Mouse (Mus musculus): ENCODE data around the gene Rdh9. TPM values are rescaled to one million over a fixed set of nuclear protein-coding genes. Genes with fewer than 3 reads are reported as not detected.

The Rdh9 gene
- under 1 TPM; 0.47 to 0.66 TPM for total RNA-seq (2021)

DNA sequence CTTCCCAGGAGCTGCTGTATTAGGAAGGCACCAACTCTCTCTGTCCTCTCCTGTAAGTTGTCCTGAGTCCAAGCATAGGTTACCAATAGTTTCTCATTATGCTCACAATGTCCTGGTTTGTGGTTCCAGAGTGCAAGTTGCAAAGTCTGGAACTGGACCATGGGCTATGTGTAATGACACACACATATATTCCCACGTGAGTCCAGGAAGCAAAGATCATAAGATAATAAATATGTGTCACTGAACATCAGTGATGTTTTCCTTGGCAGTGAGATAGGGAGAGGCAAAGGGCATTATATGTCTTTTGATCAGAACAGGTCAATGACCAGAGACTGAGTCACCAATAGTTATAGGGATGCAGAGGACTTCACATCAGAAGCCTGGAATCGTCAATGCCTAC lies at the start of gene Rdh9:
Gene Rdh9 (plus strand): TSS at position 376 of the 400 bp plus-strand sequence.
- DNase-seq (ENCODE audit: extremely low spot score in 1 of 2, low spot score in 2 of 2): no peak
- intact Hi-C loops (cut with DNase I): no loop called here

DNA sequence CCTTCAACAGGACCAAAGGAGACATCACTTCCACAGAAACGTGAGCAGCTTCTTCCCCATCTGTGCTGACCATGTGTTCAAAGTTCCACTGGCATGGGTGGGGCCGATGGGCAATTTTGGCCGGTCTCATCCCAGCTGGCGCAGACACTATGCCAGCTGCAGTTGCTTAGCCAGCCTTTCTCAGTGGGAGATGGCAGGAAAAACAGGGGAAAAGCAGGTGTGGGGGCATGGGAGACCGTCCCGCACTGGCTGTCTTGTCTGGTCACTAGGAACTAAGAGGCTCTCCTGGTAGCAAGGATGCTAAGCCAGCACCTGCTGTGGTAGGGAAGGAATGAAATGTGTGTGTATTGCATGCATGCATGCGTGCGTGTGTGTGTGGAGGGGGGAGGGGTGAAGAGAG lies 47.7 kb upstream of the Rdh9 start:
- intact Hi-C loops (cut with DNase I): no loop called here
- DNase-seq (ENCODE audit: extremely low spot score in 1 of 2, low spot score in 2 of 2): no peak

DNA sequence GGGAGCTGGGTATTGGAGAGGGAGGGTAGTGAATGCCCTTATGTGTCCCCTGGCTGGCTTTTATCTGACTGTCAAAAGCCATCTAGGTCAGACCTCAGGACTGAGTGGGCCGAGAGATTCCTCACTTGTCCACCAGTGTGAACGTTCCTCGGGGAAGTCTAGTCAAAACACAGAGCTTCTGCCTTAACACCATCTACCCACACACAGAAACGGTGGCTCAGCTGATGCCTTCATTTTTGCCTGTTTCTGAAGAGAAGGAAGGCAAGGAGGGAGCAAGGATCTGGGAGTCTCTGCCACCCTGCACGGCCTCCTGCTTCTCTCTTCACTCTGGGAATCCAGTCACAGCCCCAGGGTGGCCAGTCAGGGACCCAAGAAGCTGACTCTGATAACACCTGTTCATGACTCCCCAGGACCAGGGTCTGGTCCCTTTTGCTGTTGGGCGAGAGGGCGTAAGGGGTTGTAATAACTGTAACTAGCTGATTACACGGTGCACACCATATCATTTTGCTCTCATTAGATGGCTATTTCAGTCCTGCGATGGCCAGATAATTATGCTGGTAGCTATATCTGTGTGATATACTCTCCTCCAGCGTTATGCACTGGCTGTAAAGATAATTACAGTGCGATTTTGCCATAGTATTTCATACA lies 45.8 kb upstream of the Rdh9 start:
- no peak for DNase-seq (ENCODE audit: extremely low spot score in 1 of 2, low spot score in 2 of 2)
- intact Hi-C loops (cut with DNase I): loop anchor here (5.0 to 10.0 kb wide), 2 partner anchors 33 to 454 kb away; partner anchors contain the start of gene Rbms2

GRCm38 (mm10) chr10:127730933-127731310 lies 45.3 kb upstream of the Rdh9 start:
- intact Hi-C loops (cut with DNase I): loop anchor here (5.0 to 10.0 kb wide), 2 partner anchors 34 to 454 kb away; partner anchors contain the start of gene Rbms2
- no peak for DNase-seq (ENCODE audit: extremely low spot score in 1 of 2, low spot score in 2 of 2)

DNA sequence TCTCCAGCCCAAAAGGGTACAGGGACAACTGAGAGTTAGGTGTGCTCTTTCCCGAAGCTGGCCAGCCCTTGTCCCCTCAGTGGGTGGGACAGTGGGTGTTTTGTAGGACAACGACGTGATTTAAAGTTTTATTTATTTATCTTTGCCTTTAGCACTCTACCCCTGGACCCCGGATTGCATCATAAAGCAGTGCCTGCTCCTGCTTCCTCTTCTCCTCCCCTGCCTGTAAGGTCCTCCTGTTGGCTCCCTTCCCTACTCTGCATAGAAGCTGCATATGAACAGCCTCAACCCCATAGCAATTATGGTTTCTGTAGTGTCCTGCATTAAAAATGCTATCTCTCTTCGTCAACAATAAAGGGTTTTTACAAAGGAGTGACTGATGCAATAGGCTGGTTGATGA lies 44.8 kb upstream of the Rdh9 start:
- no peak for DNase-seq (ENCODE audit: extremely low spot score in 1 of 2, low spot score in 2 of 2)
- intact Hi-C loops (cut with DNase I): loop anchor here (5.0 to 10.0 kb wide), 2 partner anchors 34 to 453 kb away; partner anchors contain the start of gene Rbms2

- intact Hi-C loops (cut with DNase I): loop anchor here (2.0 to 10.0 kb wide), 3 partner anchors 37 to 450 kb away; partner anchors contain the start of gene Rbms2
- DNase-seq (ENCODE audit: extremely low spot score in 1 of 2, low spot score in 2 of 2): no peak
These were observed 41.8 kb upstream of the Rdh9 start for GRCm38 (mm10) chr10:127734434-127734833.

DNA sequence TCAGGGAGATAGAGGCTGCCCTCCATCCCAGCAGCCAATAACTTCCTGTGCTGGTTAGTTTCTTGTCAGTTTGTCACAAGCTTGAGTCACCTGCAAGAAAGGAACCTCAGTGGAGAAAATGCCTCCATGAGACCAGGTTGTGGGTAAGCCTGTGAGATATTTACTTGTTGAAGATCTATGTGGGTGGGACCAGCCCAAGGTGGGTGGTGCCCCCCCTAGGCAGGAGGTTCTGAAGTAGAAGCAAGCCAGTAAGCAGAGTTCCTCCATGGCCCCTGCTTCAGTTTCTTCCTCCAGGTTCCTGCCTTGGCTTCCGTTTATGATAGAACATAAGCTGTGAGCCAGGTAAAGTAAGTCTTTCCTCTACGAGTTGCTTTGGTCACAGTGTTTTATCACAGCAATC lies 39.9 kb upstream of the Rdh9 start:
- DNase-seq (ENCODE audit: extremely low spot score in 1 of 2, low spot score in 2 of 2): no peak
- intact Hi-C loops (cut with DNase I): loop anchor here (5.0 to 10.0 kb wide), 2 partner anchors 271 to 449 kb away; partner anchors contain the start of genes Hsd17b6 and Rbms2

GRCm38 (mm10) chr10:127736916-127737315 lies 39.3 kb upstream of the Rdh9 start:
- no peak for DNase-seq (ENCODE audit: extremely low spot score in 1 of 2, low spot score in 2 of 2)
- intact Hi-C loops (cut with DNase I): loop anchor here (5.0 to 10.0 kb wide), 2 partner anchors 270 to 448 kb away; partner anchors contain the start of genes Hsd17b6 and Rbms2

- intact Hi-C loops (cut with DNase I): loop anchor here (5.0 to 10.0 kb wide), 2 partner anchors 270 to 447 kb away; partner anchors contain the start of genes Hsd17b6 and Rbms2
- no peak for DNase-seq (ENCODE audit: extremely low spot score in 1 of 2, low spot score in 2 of 2)
These were observed 38.6 kb upstream of the Rdh9 start for GRCm38 (mm10) chr10:127737552-127737951.

GRCm38 (mm10) chr10:127738151-127738882 lies 37.9 kb upstream of the Rdh9 start:
- no peak for DNase-seq (ENCODE audit: extremely low spot score in 1 of 2, low spot score in 2 of 2)
- intact Hi-C loops (cut with DNase I): loop anchor here (5.0 to 10.0 kb wide), 2 partner anchors 269 to 446 kb away; partner anchors contain the start of genes Hsd17b6 and Rbms2

GRCm38 (mm10) chr10:127739083-127739660 lies 37.0 kb upstream of the Rdh9 start, which contains the start of gene Zbtb39:
TSS of gene Zbtb39 (plus strand) at chr10:127739538.
- intact Hi-C loops (cut with DNase I): loop anchor here (5.0 to 10.0 kb wide), 2 partner anchors 268 to 446 kb away; partner anchors contain the start of genes Hsd17b6 and Rbms2
- peak; percentile 36 to 91 for DNase-seq (ENCODE audit: extremely low spot score in 1 of 2, low spot score in 2 of 2)

DNA sequence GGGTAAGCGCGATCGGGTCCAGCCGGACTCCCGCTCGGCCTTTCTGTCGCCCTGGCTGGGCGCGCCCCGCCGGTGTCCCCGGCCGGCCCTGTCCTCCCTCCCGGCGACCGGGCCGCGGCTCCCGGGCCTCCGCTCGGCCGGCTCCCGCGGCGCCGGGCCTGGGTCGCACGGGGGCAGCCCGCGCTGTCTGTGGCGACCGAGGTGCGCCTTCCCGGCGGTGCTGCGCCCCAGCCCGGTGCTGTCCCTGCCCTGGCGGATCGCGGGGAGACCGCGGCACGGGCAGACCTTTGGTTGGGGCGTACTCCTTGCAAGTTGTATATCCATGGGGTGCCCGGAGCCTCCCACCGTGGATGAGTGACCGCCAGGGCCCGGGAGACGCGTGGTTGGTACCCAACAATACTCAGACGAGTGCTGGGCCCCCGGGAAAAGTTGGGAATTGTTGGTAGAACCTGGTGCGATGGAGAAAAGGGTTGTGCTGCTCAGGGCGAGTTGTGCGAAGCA lies 36.5 kb upstream of the Rdh9 start:
- peak in 1 of 2 experiments; percentile 45 for DNase-seq (ENCODE audit: extremely low spot score in 1 of 2, low spot score in 2 of 2)
- intact Hi-C loops (cut with DNase I): loop anchor here (5.0 to 10.0 kb wide), 2 partner anchors 268 to 445 kb away; partner anchors contain the start of genes Hsd17b6 and Rbms2

DNA sequence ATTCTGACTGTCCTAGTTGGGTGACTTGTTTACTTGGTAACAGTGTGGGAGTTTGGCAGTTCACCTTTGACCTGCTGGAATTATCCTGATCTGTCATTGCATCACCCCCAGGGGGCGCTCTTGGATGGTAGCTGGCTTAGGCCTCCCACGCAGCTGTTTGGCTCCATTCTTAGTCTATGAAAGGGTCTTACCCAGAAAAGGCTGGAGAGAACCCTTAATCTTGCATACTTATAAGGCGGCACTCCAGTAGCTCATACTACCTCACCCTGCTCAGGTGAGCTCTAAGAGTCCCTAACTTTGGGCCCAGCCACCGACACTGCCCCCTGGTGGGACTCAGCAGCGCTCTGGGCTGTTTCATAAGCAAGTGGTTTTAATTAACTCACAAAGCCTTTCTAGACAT lies 31.5 kb upstream of the Rdh9 start:
- DNase-seq (ENCODE audit: extremely low spot score in 1 of 2, low spot score in 2 of 2): peak in 1 of 2 experiments; percentile 69
- intact Hi-C loops (cut with DNase I): loop anchor here (5.0 kb wide), 1 partner anchor 193 kb away; no protein-coding TSS in a partner anchor

- intact Hi-C loops (cut with DNase I): loop anchor here (5.0 kb wide), 1 partner anchor 191 kb away; no protein-coding TSS in a partner anchor
These were observed 30.3 kb upstream of the Rdh9 start for GRCm38 (mm10) chr10:127745886-127746285.

GRCm38 (mm10) chr10:127747254-127747653 lies 28.9 kb upstream of the Rdh9 start:
- no peak for DNase-seq (ENCODE audit: extremely low spot score in 1 of 2, low spot score in 2 of 2)
- intact Hi-C loops (cut with DNase I): loop anchor here (5.0 kb wide), 1 partner anchor 190 kb away; no protein-coding TSS in a partner anchor

More at GRCm38 (mm10) chr10:127745886-127746285, 30.3 kb upstream of the Rdh9 start:
- no peak for DNase-seq (ENCODE audit: extremely low spot score in 1 of 2, low spot score in 2 of 2)

DNA sequence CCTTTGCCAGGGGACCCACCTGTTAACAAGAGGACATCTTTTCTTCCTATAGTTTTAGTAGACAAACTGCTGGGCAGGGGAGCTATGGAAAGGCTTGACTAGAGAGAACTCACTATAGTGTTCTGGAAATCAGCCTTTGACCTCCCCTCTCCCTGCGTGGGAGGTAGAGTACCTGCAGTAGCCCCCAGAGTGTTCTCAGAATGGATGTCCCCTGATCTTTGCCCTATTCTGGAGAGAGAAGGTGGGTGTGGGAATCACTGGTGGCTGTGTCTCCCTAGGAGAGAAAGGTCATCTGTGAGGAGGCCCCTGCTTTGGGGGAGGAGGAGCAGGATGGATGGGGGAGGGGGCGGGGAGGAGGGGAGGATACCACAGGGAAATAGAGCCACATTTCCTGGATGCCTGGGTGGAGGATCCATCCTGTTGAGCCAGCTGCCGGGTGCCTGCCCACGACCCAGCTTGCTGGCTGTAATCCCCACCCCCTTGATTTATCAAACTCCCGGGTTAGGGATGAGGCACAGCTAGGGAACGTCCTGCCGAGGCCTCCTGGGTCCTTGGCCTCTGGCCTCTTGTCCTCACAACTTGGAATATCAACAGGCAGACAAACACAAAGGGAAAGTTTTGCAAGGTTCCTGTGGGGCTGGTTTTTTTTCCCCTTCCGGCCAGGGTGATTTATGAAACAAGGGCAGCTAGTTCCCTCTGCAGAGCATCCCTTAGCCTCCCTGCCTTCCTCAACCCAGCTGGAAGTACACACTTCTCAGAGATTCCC lies 27.2 kb upstream of the Rdh9 start:
- peak in 1 of 2 experiments; percentile 55 for DNase-seq (ENCODE audit: extremely low spot score in 1 of 2, low spot score in 2 of 2)
- intact Hi-C loops (cut with DNase I): loop anchor here (5.0 kb wide), 1 partner anchor 188 kb away; no protein-coding TSS in a partner anchor

DNA sequence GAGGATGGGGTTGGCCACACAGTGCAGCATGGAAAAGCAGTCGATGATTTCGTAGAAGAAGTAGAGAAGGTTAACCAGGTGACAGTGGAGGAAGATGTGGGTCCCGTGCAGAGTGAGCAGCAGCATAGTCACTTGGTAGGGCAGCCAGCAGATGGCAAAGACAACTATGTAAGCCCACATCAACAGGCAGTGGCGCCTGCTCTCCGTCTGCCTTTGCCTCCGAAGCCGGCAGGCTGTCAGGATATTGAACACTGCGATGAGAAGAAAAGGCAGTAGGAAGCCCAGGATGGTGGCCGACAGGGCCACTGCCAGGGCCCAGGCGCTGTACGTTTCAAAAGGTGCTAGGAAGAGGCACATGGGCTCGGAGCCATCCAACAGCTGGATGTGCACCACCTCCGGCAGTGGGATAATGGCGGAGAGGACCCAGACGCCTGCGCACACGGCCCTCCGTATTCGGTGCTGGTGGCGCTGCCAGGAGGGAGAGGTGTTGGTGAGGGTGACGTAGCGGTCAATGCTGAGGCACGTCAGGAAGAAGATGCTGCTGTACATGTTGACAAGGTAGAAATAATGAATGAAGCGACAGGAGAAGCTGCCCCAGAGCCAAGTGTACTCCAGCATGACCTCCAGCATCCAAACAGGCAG lies 25.9 kb upstream of the Rdh9 start:
- intact Hi-C loops (cut with DNase I): no loop called here
- DNase-seq (ENCODE audit: extremely low spot score in 1 of 2, low spot score in 2 of 2): peak in 1 of 2 experiments; percentile 31

Data from left cerebral cortex, postnatal 10 days (tissue).